In the genomic region with DNA sequence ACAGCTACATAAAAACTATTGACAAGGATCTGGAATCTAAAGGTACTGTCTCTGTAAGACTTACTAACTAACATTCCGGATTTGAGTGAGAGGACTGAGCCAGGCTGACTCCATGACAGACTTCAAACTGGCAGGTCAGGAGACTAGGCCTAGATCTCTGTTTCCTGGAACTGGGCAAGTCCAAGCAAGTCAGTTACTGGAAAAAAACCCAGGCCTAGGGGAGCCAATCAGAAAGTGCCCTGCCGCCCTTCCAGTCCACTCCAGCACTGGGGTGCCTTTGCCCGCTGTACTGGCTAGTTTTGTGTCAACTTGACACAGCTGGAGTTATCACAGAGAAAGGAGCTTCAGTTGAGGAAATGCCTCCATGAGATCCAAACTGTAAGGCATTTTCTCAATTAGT, we compare ENCODE assay signal across 26 mouse cellular contexts.
DNase-seq lines count a peak whose midpoint lies in the region; ATAC-seq and TF ChIP-seq lines count a peak whose summit lies in the region.
"Had no signal": no experiment of that assay in that cellular context is flagged by ENCODE, and none has a peak within 500 bp of the region (broad histone marks: within the 10 kb centered on the region; RNA-seq: fewer than 3 reads in every experiment).

No protein-coding gene starts in this region.

- WGBS in forebrain, embryonic 11.5 days: 93% methylated on average over 3 of the region's 3 CpGs
- WGBS in forebrain, embryonic 14.5 days: 90% methylated on average over 3 of the region's 3 CpGs

- TF ChIP-seq POLR2A in ES-Bruce4 (IDR thresholded peaks at IDR 0.05; ENCODE audit: insufficient read depth, low read length): no peak

- no peak for ATAC-seq in forebrain, embryonic 11.5 days (replicated peaks; ENCODE audit: low FRiP score)
- ATAC-seq in forebrain, embryonic 14.5 days: no peak
- ATAC-seq: CD4-positive, CD25-positive, alpha-beta regulatory T cell, adult 4 months; forebrain, embryonic 13.5 days; forebrain, embryonic 16.5 days had no signal

- in situ Hi-C loops in ES-E14 (cut with MboI; ENCODE audit: low sequenced_read_pairs in 2 of 2, unreplicated experiment in 2 of 2): no loop called here

- no peak overlapping the region for H3K27ac ChIP-seq in forebrain, embryonic 11.5 days (ENCODE audit: low read depth, low read length)
- H3K27ac ChIP-seq in forebrain, embryonic 14.5 days (ENCODE audit: low read depth, low read length): no peak overlapping the region
- H3K27ac ChIP-seq in ES-Bruce4 (ENCODE audit: insufficient read depth, low read length) (peak overlapping the region; percentile 36; the same call in 1 of the 2 replicates), ES-E14 (ENCODE audit: insufficient read depth, low read depth, low read length, poor library complexity, severe bottlenecking) (peak overlapping the region; percentile 49)
- H3K27ac ChIP-seq: embryonic facial prominence, embryonic 13.5 days; embryonic facial prominence, embryonic 15.5 days; forebrain, embryonic 10.5 days; forebrain, embryonic 13.5 days had no signal

- no peaks in the 10 kb centered on the region for H3K9me3 ChIP-seq in forebrain, embryonic 11.5 days (ENCODE audit: control insufficient read depth, low read length)
- H3K9me3 ChIP-seq in forebrain, embryonic 14.5 days (replicated peaks; ENCODE audit: control insufficient read depth, low read length): no peaks in the 10 kb centered on the region
- H3K9me3 ChIP-seq in ES-Bruce4 (replicated peaks; ENCODE audit: control insufficient read depth, insufficient read depth, low read length, poor library complexity, severe bottlenecking) (no peaks in the 10 kb centered on the region; the same call in 1 of the 2 replicates), ES-E14 (ENCODE audit: control insufficient read depth, insufficient read depth, low read depth, low read length) (no peaks in the 10 kb centered on the region)
- H3K9me3 ChIP-seq: embryonic facial prominence, embryonic 13.5 days; embryonic facial prominence, embryonic 15.5 days; forebrain, embryonic 10.5 days; forebrain, embryonic 13.5 days had no signal

- no peak overlapping the region for H3K4me3 ChIP-seq in forebrain, embryonic 11.5 days (ENCODE audit: low read depth, low read length)
- no peak overlapping the region for H3K4me3 ChIP-seq in forebrain, embryonic 14.5 days (ENCODE audit: low read depth, low read length)
- H3K4me3 ChIP-seq in ES-Bruce4 (ENCODE audit: low read depth, low read length) (no peak overlapping the region), ES-E14 (ENCODE audit: insufficient read depth in 1 of 2, low read depth in 1 of 2, low read length in 2 of 2, poor library complexity in 1 of 2, severe bottlenecking in 1 of 2) (no peak overlapping the region)
- H3K4me3 ChIP-seq: embryonic facial prominence, embryonic 13.5 days; embryonic facial prominence, embryonic 15.5 days; erythroblast, embryonic 14.5 days; forebrain, embryonic 10.5 days; forebrain, embryonic 13.5 days had no signal

- TF ChIP-seq CTCF in ES-Bruce4 (IDR thresholded peaks at IDR 0.05; ENCODE audit: low read depth, low read length): no peak

- H3K4me1 ChIP-seq in forebrain, embryonic 11.5 days (replicated peaks; ENCODE audit: control insufficient read depth, insufficient read depth, low read length): no peaks in the 10 kb centered on the region
- H3K4me1 ChIP-seq in forebrain, embryonic 14.5 days (ENCODE audit: control insufficient read depth, insufficient read depth, low read length): no peaks in the 10 kb centered on the region
- H3K4me1 ChIP-seq in ES-Bruce4 (ENCODE audit: control insufficient read depth, insufficient read depth, low read length): peaks cover 2% of the 10 kb centered on the region
- H3K4me1 ChIP-seq in ES-E14 (ENCODE audit: control insufficient read depth in 2 of 2, insufficient read depth in 2 of 2, low read length in 2 of 2, poor library complexity in 1 of 2): peaks cover 0 to 6% of the 10 kb centered on the region in 2 experiments; a peak in 2 of 4 replicates
- H3K4me1 ChIP-seq: embryonic facial prominence, embryonic 13.5 days; embryonic facial prominence, embryonic 15.5 days; forebrain, embryonic 10.5 days; forebrain, embryonic 13.5 days had no signal

- no peaks in the 10 kb centered on the region for H3K27me3 ChIP-seq in forebrain, embryonic 11.5 days (ENCODE audit: control insufficient read depth, insufficient read depth, low read length)
- no peaks in the 10 kb centered on the region for H3K27me3 ChIP-seq in forebrain, embryonic 14.5 days (replicated peaks; ENCODE audit: control insufficient read depth, insufficient read depth, low read length)
- no peaks in the 10 kb centered on the region for H3K27me3 ChIP-seq in ES-Bruce4 (ENCODE audit: control insufficient read depth, insufficient read depth, low read length, poor library complexity, severe bottlenecking)
- H3K27me3 ChIP-seq: CH12.LX; embryonic facial prominence, embryonic 13.5 days; embryonic facial prominence, embryonic 15.5 days; forebrain, embryonic 13.5 days had no signal

- peak; percentile 42 for DNase-seq in forebrain, embryonic 11.5 days (ENCODE audit: low spot score)
- DNase-seq in forebrain, embryonic 14.5 days (ENCODE audit: low spot score): no peak
- DNase-seq in ES-E14 (ENCODE audit: low read depth, low spot score) (peak; percentile 19), ZHBTc4 (ENCODE audit: low read depth, low spot score) (peak; percentile 32)
- no peak for DNase-seq in adrenal gland, adult (ENCODE audit: inconsistent age in 2 of 2, low spot score in 1 of 2)
- DNase-seq in spleen, postnatal 14 days (ENCODE audit: low spot score in 2 of 2): no peak
- DNase-seq: adrenal gland, adult 8-10 months; adrenal gland, postnatal 14 days; adrenal gland, postnatal 36 days; B cell, adult 2 months; cerebellum, adult 11 months; cerebellum, adult 18-20 months; cerebellum, adult 8-10 months; cerebellum, adult 9-11 months; cerebellum, postnatal 14 days; cerebellum, postnatal 36 days; embryo, embryonic 11 days had no signal

- no peaks in the 10 kb centered on the region for H3K36me3 ChIP-seq in forebrain, embryonic 11.5 days (ENCODE audit: control insufficient read depth, insufficient read depth, low read length)
- H3K36me3 ChIP-seq in forebrain, embryonic 14.5 days (ENCODE audit: control insufficient read depth, insufficient read depth, low read length): no peaks in the 10 kb centered on the region
- no peaks in the 10 kb centered on the region for H3K36me3 ChIP-seq in ES-Bruce4 (ENCODE audit: control insufficient read depth, insufficient read depth, low read length, poor library complexity, severe bottlenecking)
- H3K36me3 ChIP-seq in ES-E14 (ENCODE audit: control insufficient read depth, insufficient read depth, low read length, poor library complexity, severe bottlenecking): peaks cover 2% of the 10 kb centered on the region; the same call in 1 of the 2 replicates
- H3K36me3 ChIP-seq: embryonic facial prominence, embryonic 13.5 days; embryonic facial prominence, embryonic 15.5 days; forebrain, embryonic 10.5 days had no signal

- H3K4me2 ChIP-seq in forebrain, embryonic 11.5 days (ENCODE audit: low read depth, low read length, severe bottlenecking): no peak overlapping the region
- no peak overlapping the region for H3K4me2 ChIP-seq in forebrain, embryonic 14.5 days (ENCODE audit: low read length)
- H3K4me2 ChIP-seq: embryonic facial prominence, embryonic 13.5 days; embryonic facial prominence, embryonic 15.5 days; forebrain, embryonic 13.5 days had no signal

- no peak overlapping the region for H3K9ac ChIP-seq in forebrain, embryonic 11.5 days (ENCODE audit: low read length)
- no peak overlapping the region for H3K9ac ChIP-seq in forebrain, embryonic 14.5 days (ENCODE audit: low read length)
- H3K9ac ChIP-seq in ES-Bruce4 (ENCODE audit: low read depth, poor library complexity, severe bottlenecking): no peak overlapping the region
- no peak overlapping the region for H3K9ac ChIP-seq in ES-E14 (ENCODE audit: insufficient read depth, low read depth, low read length, poor library complexity, severe bottlenecking)
- H3K9ac ChIP-seq: embryonic facial prominence, embryonic 13.5 days; embryonic facial prominence, embryonic 15.5 days; forebrain, embryonic 13.5 days had no signal

- no peak for TF ChIP-seq EP300 in ES-Bruce4 (IDR thresholded peaks at IDR 0.05; ENCODE audit: insufficient read depth, low read depth, low read length)

TF ChIP-seq in ES-E14, 5 proteins besides CTCF, POLR2A, EP300 and RAD21:
- TF ChIP-seq ZC3H11A (IDR thresholded peaks at IDR 0.05; ENCODE audit: borderline replicate concordance, low read depth, low read length) (no peak), ZNF384 (IDR thresholded peaks at IDR 0.05; ENCODE audit: low read depth, low read length) (no peak), MAFK (IDR thresholded peaks at IDR 0.05; ENCODE audit: insufficient read depth, low read depth, low read length) (no peak), CHD2 (IDR thresholded peaks at IDR 0.05; ENCODE audit: low read depth, low read length) (no peak), HCFC1 (IDR thresholded peaks at IDR 0.05; ENCODE audit: borderline replicate concordance, insufficient read depth, low read length) (no peak)

Comparison
In these comparisons a context has a peak if more than half of its experiments do, and no peak if none do; other contexts are left out.
1. DNase-seq: peak in forebrain, embryonic 11.5 days (single experiment), ES-E14 (single experiment) and ZHBTc4 (single experiment); none in forebrain, embryonic 14.5 days (single experiment), adrenal gland, adult (0 of 2) and spleen, postnatal 14 days (0 of 2).
2. H3K27ac ChIP-seq: peak in ES-Bruce4 (single experiment) and ES-E14 (single experiment); none in forebrain, embryonic 11.5 days (single experiment) and forebrain, embryonic 14.5 days (single experiment).